Mouse (Mus musculus): ENCODE data around the gene Rtkn2. TPM values are rescaled to one million over a fixed set of nuclear protein-coding genes. Genes with fewer than 3 reads are reported as not detected.

Gene Rtkn2
- polyA plus RNA-seq, 1 experiment from 2014 or later: 9.1 TPM

DNA sequence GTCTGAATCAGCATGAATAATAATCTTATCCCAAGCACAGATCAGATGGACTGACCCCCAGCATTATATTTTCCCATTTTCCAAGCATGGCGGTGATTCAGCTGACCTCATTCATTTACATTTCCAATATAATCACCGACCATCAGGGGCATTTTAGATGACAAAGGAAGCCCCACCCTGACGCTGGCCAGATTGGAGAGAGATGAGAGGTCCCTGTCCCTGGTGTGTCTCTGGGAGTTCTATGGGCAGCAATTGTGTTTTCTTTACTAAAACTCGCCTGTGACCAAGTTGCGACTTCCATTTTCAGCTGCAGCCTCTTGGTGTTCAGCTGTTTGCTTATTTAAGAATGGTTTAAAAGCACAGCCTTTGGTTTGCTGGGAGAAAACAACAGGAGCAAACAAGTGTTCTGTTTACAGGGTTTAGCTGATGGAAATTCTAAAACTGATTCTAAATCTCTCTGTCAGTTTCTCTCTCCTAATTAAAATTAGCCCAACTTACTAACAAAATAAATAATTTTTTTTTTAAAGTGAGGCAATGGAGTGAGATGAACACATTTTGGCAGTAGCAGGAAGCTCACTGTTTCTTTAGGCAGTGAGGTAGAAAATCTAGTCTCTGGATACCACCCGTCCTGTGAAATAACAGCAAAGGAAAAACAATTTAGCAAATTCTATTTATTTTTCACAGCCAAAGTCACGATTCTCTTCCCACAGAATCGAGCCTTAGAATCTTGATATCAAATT is 84.6 kb downstream of the Rtkn2 start:
- H3K9ac ChIP-seq (replicated peaks; ENCODE audit: low read depth, low read length): no peak overlapping the region
- H3K27ac ChIP-seq (ENCODE audit: low read length): no peak overlapping the region
- H3K4me3 ChIP-seq (ENCODE audit: low read depth, low read length): no peak overlapping the region
- 0 out of 2 replicates have a peak, but pooled peaks cover 8% of the 10 kb centered on the region for H3K4me1 ChIP-seq (ENCODE audit: control insufficient read depth, insufficient read depth, low read length)
- no peaks in the 10 kb centered on the region for H3K9me3 ChIP-seq (ENCODE audit: control insufficient read depth, low read depth, low read length)
- ATAC-seq (ENCODE audit: insufficient number of reproducible peaks, insufficient read depth, low FRiP score, low read depth): no peak
- 62% methylated on average over 8 of the region's 8 CpGs for WGBS
- no peak overlapping the region for H3K4me2 ChIP-seq (replicated peaks; ENCODE audit: low read depth, low read length)
- no peaks in the 10 kb centered on the region for H3K36me3 ChIP-seq (ENCODE audit: control insufficient read depth, insufficient read depth, low read length)
- H3K27me3 ChIP-seq (ENCODE audit: control insufficient read depth, insufficient read depth, low read length): no peaks in the 10 kb centered on the region

DNA sequence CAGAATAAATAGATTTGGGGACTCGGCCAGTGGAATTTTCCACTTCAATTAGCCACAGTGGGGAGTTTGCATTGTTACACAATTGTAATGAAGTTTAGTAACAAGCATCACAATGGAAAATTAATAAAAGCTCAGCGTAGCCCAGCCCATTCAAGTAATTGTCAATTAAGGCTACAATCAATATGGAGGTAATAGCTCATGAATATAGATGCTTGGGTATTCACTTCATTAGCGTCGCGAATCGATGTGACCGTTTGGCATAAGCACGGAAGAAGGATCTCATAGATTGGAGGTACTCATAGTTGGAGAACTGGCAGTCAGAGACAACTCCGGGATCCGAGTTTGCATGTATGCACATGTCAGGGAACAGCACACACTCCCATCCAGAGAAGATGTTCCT is 85.2 kb downstream of the Rtkn2 start:
- 95% methylated on average over 10 of the region's 10 CpGs for WGBS
- Histone ChIP-seq H3K4me1 (ENCODE audit: control insufficient read depth, insufficient read depth, low read length) (0 out of 2 replicates have a peak, but pooled peaks cover 8% of the 10 kb centered on the region), H3K9ac (replicated peaks; ENCODE audit: low read depth, low read length) (no peak overlapping the region), H3K9me3 (ENCODE audit: control insufficient read depth, low read depth, low read length) (no peaks in the 10 kb centered on the region), H3K4me2 (replicated peaks; ENCODE audit: low read depth, low read length) (no peak overlapping the region), H3K4me3 (ENCODE audit: low read depth, low read length) (no peak overlapping the region), H3K36me3 (ENCODE audit: control insufficient read depth, insufficient read depth, low read length) (no peaks in the 10 kb centered on the region), H3K27ac (ENCODE audit: low read length) (no peak overlapping the region), H3K27me3 (ENCODE audit: control insufficient read depth, insufficient read depth, low read length) (no peaks in the 10 kb centered on the region)
- ATAC-seq (ENCODE audit: insufficient number of reproducible peaks, insufficient read depth, low FRiP score, low read depth): no peak

DNA sequence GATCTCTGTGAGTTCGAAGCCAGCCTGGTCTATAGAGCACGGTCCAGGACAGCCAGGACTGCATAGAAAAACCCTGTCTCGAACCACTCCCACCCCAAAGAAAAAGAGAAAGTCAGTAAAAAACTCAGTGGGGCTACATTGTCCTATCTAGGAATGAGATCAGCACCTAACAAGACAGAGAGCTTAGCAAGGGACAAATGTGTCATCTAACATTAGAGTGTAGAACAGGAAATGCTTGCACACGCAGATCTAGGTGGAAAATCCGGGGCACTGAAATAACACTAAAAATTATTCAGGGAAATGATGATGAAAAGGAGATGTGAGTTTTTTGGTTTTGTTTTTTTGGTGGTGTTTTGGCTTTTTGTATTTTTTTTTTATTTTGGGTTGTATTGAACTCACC is 86.8 kb downstream of the Rtkn2 start:
- Histone ChIP-seq H3K9me3 (ENCODE audit: control insufficient read depth, low read depth, low read length) (no peaks in the 10 kb centered on the region), H3K4me1 (ENCODE audit: control insufficient read depth, insufficient read depth, low read length) (0 out of 2 replicates have a peak, but pooled peaks cover 5% of the 10 kb centered on the region), H3K36me3 (ENCODE audit: control insufficient read depth, insufficient read depth, low read length) (no peaks in the 10 kb centered on the region), H3K4me3 (ENCODE audit: low read depth, low read length) (no peak overlapping the region), H3K27ac (ENCODE audit: low read length) (no peak overlapping the region), H3K27me3 (ENCODE audit: control insufficient read depth, insufficient read depth, low read length) (no peaks in the 10 kb centered on the region), H3K9ac (replicated peaks; ENCODE audit: low read depth, low read length) (no peak overlapping the region), H3K4me2 (replicated peaks; ENCODE audit: low read depth, low read length) (no peak overlapping the region)
- no peak for ATAC-seq (ENCODE audit: insufficient number of reproducible peaks, insufficient read depth, low FRiP score, low read depth)
- 89% methylated on average over 5 of the region's 5 CpGs for WGBS

DNA sequence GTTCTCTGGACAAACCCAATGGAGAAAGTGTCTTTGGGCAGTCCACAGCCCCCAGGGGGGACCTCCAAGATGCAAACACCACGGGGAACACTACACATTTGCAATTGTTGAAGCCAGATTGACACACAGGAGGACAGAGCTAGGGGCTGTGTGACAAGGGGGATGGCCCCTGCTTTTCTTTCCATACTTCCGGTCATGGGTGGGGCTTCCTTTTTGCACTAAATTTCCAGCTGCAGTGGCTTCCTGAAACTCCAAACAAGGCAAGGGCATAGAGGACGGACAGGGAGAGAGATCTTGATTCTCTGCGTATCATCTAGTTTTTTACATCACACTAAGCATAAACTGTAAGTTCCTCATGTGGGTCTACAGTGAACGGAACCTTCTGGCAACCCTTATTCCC is 88.6 kb downstream of the Rtkn2 start:
- ATAC-seq (ENCODE audit: insufficient number of reproducible peaks, insufficient read depth, low FRiP score, low read depth): no peak
- no peak overlapping the region for H3K4me3 ChIP-seq (ENCODE audit: low read depth, low read length)

GRCm38 (mm10) chr10:68068426-68068825 is 89.1 kb downstream of the Rtkn2 start:
- H3K4me1 ChIP-seq (ENCODE audit: control insufficient read depth, insufficient read depth, low read length): 0 out of 2 replicates have a peak, but pooled peaks cover 2% of the 10 kb centered on the region
- 74% methylated on average over 8 of the region's 8 CpGs for WGBS
- H3K36me3 ChIP-seq (ENCODE audit: control insufficient read depth, insufficient read depth, low read length): no peaks in the 10 kb centered on the region
- no peak for ATAC-seq (ENCODE audit: insufficient number of reproducible peaks, insufficient read depth, low FRiP score, low read depth)
- no peaks in the 10 kb centered on the region for H3K27me3 ChIP-seq (ENCODE audit: control insufficient read depth, insufficient read depth, low read length)
- H3K27ac ChIP-seq (ENCODE audit: low read length): no peak overlapping the region
- no peak overlapping the region for H3K9ac ChIP-seq (replicated peaks; ENCODE audit: low read depth, low read length)
- no peaks in the 10 kb centered on the region for H3K9me3 ChIP-seq (ENCODE audit: control insufficient read depth, low read depth, low read length)
- no peak overlapping the region for H3K4me3 ChIP-seq (ENCODE audit: low read depth, low read length)
- H3K4me2 ChIP-seq (replicated peaks; ENCODE audit: low read depth, low read length): no peak overlapping the region

More for the DNA sequence above, 88.6 kb downstream of the Rtkn2 start:
- Histone ChIP-seq H3K27ac (ENCODE audit: low read length) (no peak overlapping the region), H3K9me3 (ENCODE audit: control insufficient read depth, low read depth, low read length) (no peaks in the 10 kb centered on the region), H3K4me2 (replicated peaks; ENCODE audit: low read depth, low read length) (no peak overlapping the region), H3K4me1 (ENCODE audit: control insufficient read depth, insufficient read depth, low read length) (0 out of 2 replicates have a peak, but pooled peaks cover 2% of the 10 kb centered on the region), H3K27me3 (ENCODE audit: control insufficient read depth, insufficient read depth, low read length) (no peaks in the 10 kb centered on the region), H3K36me3 (ENCODE audit: control insufficient read depth, insufficient read depth, low read length) (no peaks in the 10 kb centered on the region), H3K9ac (replicated peaks; ENCODE audit: low read depth, low read length) (no peak overlapping the region)
- WGBS: 74% methylated on average over 5 of the region's 5 CpGs

GRCm38 (mm10) chr10:68071041-68071440 is 91.7 kb downstream of the Rtkn2 start:
- H3K36me3 ChIP-seq (ENCODE audit: control insufficient read depth, insufficient read depth, low read length): no peaks in the 10 kb centered on the region
- no peak overlapping the region for H3K27ac ChIP-seq (ENCODE audit: low read length)
- 77% methylated on average over 7 of the region's 7 CpGs for WGBS
- no peaks in the 10 kb centered on the region for H3K9me3 ChIP-seq (ENCODE audit: control insufficient read depth, low read depth, low read length)
- H3K4me1 ChIP-seq (ENCODE audit: control insufficient read depth, insufficient read depth, low read length): no peaks in the 10 kb centered on the region
- no peak for ATAC-seq (ENCODE audit: insufficient number of reproducible peaks, insufficient read depth, low FRiP score, low read depth)
- H3K9ac ChIP-seq (replicated peaks; ENCODE audit: low read depth, low read length): no peak overlapping the region
- H3K27me3 ChIP-seq (ENCODE audit: control insufficient read depth, insufficient read depth, low read length): no peaks in the 10 kb centered on the region
- H3K4me3 ChIP-seq (ENCODE audit: low read depth, low read length): no peak overlapping the region
- no peak overlapping the region for H3K4me2 ChIP-seq (replicated peaks; ENCODE audit: low read depth, low read length)

DNA sequence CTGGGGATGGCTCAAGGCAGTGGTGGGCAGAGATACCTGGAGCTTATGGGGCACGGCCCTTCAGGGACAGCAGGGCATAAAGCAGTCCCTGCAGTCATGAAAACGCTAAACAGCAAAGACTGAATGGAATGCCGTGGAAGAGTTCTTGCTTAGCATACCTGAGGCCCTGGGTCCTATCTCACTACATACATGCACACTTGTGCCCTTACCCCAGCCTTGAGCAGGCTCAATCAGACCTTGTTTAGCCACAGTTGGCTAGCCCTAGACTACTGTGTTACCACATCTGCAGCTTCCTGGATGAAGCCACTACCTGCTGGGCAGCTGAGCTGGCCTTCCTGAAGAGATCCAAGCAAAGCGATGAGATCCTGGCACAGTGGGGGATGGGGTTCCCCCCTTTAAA is 93.3 kb downstream of the Rtkn2 start:
- ATAC-seq (ENCODE audit: insufficient number of reproducible peaks, insufficient read depth, low FRiP score, low read depth): no peak
- H3K9me3 ChIP-seq (ENCODE audit: control insufficient read depth, low read depth, low read length): no peaks in the 10 kb centered on the region
- H3K4me2 ChIP-seq (replicated peaks; ENCODE audit: low read depth, low read length): no peak overlapping the region
- no peak overlapping the region for H3K9ac ChIP-seq (replicated peaks; ENCODE audit: low read depth, low read length)
- no peak overlapping the region for H3K27ac ChIP-seq (ENCODE audit: low read length)
- H3K4me1 ChIP-seq (ENCODE audit: control insufficient read depth, insufficient read depth, low read length): no peaks in the 10 kb centered on the region
- no peak overlapping the region for H3K4me3 ChIP-seq (ENCODE audit: low read depth, low read length)
- WGBS: 91% methylated on average over 4 of the region's 4 CpGs
- no peaks in the 10 kb centered on the region for H3K36me3 ChIP-seq (ENCODE audit: control insufficient read depth, insufficient read depth, low read length)
- H3K27me3 ChIP-seq (ENCODE audit: control insufficient read depth, insufficient read depth, low read length): no peaks in the 10 kb centered on the region

- Histone ChIP-seq H3K27ac (ENCODE audit: low read length) (no peak overlapping the region), H3K4me3 (ENCODE audit: low read depth, low read length) (no peak overlapping the region), H3K9ac (replicated peaks; ENCODE audit: low read depth, low read length) (no peak overlapping the region), H3K9me3 (ENCODE audit: control insufficient read depth, low read depth, low read length) (no peaks in the 10 kb centered on the region), H3K36me3 (ENCODE audit: control insufficient read depth, insufficient read depth, low read length) (no peaks in the 10 kb centered on the region), H3K4me1 (ENCODE audit: control insufficient read depth, insufficient read depth, low read length) (no peaks in the 10 kb centered on the region), H3K27me3 (ENCODE audit: control insufficient read depth, insufficient read depth, low read length) (no peaks in the 10 kb centered on the region), H3K4me2 (replicated peaks; ENCODE audit: low read depth, low read length) (no peak overlapping the region)
- 82% methylated on average over 12 of the region's 12 CpGs for WGBS
- ATAC-seq (ENCODE audit: insufficient number of reproducible peaks, insufficient read depth, low FRiP score, low read depth): no peak
These were observed 94.9 kb downstream of the Rtkn2 start for GRCm38 (mm10) chr10:68074291-68074690.

GRCm38 (mm10) chr10:68075181-68075580 is 95.8 kb downstream of the Rtkn2 start:
- Histone ChIP-seq H3K9ac (replicated peaks; ENCODE audit: low read depth, low read length) (no peak overlapping the region), H3K27ac (ENCODE audit: low read length) (no peak overlapping the region), H3K9me3 (ENCODE audit: control insufficient read depth, low read depth, low read length) (no peaks in the 10 kb centered on the region), H3K4me2 (replicated peaks; ENCODE audit: low read depth, low read length) (no peak overlapping the region), H3K36me3 (ENCODE audit: control insufficient read depth, insufficient read depth, low read length) (no peaks in the 10 kb centered on the region), H3K4me1 (ENCODE audit: control insufficient read depth, insufficient read depth, low read length) (no peaks in the 10 kb centered on the region), H3K27me3 (ENCODE audit: control insufficient read depth, insufficient read depth, low read length) (no peaks in the 10 kb centered on the region), H3K4me3 (ENCODE audit: low read depth, low read length) (no peak overlapping the region)
- 93% methylated on average over 5 of the region's 5 CpGs for WGBS
- no peak for ATAC-seq (ENCODE audit: insufficient number of reproducible peaks, insufficient read depth, low FRiP score, low read depth)

All from stomach, embryonic 14.5 days (tissue).